Mouse (Mus musculus) right cerebral cortex, adult 18-20 months (tissue): ENCODE results near the gene Ptprj.

Experiments
- DNase-seq: peaks from one replicate; pipeline ENCODE4 v3.0.0; 2022; ENCODE audit warnings: mixed read lengths

Gene Ptprj

GRCm38 (mm10) chr2:90509268-90509667 is 71.2 kb downstream of the Ptprj start:
- no peak for DNase-seq

- DNase-seq: no peak
Observed at GRCm38 (mm10) chr2:90506143-90506542, 74.3 kb downstream of the Ptprj start.

- DNase-seq: peak; percentile 87
Observed at GRCm38 (mm10) chr2:90504731-90505171, 75.7 kb downstream of the Ptprj start.

GRCm38 (mm10) chr2:90503182-90503833 is 77.1 kb downstream of the Ptprj start:
- no peak for DNase-seq

- no peak for DNase-seq
Observed at GRCm38 (mm10) chr2:90502738-90503137, 77.7 kb downstream of the Ptprj start.

- no peak for DNase-seq
Observed at GRCm38 (mm10) chr2:90501708-90502107, 78.7 kb downstream of the Ptprj start.

GRCm38 (mm10) chr2:90500892-90501291 is 79.6 kb downstream of the Ptprj start:
- no peak for DNase-seq

- DNase-seq: peak; percentile 49
Observed at GRCm38 (mm10) chr2:90499002-90499401, 81.4 kb downstream of the Ptprj start.

- no peak for DNase-seq
Observed at GRCm38 (mm10) chr2:90497551-90497950, 82.9 kb downstream of the Ptprj start.

GRCm38 (mm10) chr2:90496680-90497074 is 83.8 kb downstream of the Ptprj start:
- DNase-seq: no peak

GRCm38 (mm10) chr2:90496012-90496679 is 84.3 kb downstream of the Ptprj start:
- no peak for DNase-seq

GRCm38 (mm10) chr2:90490279-90491046 is 90.0 kb downstream of the Ptprj start:
- DNase-seq: no peak

- peak; percentile 49 for DNase-seq
Observed at GRCm38 (mm10) chr2:90489839-90490238, 90.6 kb downstream of the Ptprj start.

- peak; percentile 44 for DNase-seq
Observed at GRCm38 (mm10) chr2:90488690-90489590, 91.5 kb downstream of the Ptprj start.

GRCm38 (mm10) chr2:90487471-90488238 is 92.8 kb downstream of the Ptprj start:
- no peak for DNase-seq

- DNase-seq: no peak
Observed at GRCm38 (mm10) chr2:90486226-90486755, 94.2 kb downstream of the Ptprj start.

- DNase-seq: peak; percentile 55
Observed at GRCm38 (mm10) chr2:90481505-90481904, 98.9 kb downstream of the Ptprj start.

GRCm38 (mm10) chr2:90480747-90481308 is 99.6 kb downstream of the Ptprj start:
- DNase-seq: peak; percentile 37

GRCm38 (mm10) chr2:90478531-90478930 is 101.9 kb downstream of the Ptprj start:
- DNase-seq: no peak

- no peak for DNase-seq
Observed at GRCm38 (mm10) chr2:90477617-90478016, 102.8 kb downstream of the Ptprj start.

GRCm38 (mm10) chr2:90476792-90477191 is 103.7 kb downstream of the Ptprj start:
- no peak for DNase-seq
